Mouse (Mus musculus): ENCODE measurements around the gene Sfrp2.

GRCm38 (mm10) chr3:83751625-83752024, 14.5 kb upstream of the Sfrp2 start:
- no peak for TF ChIP-seq EP300 (IDR thresholded peaks at IDR 0.05)
- TF ChIP-seq CTCF (IDR thresholded peaks at IDR 0.05): peak; percentile 51

Measured in lung, postnatal 0 days (tissue).